Mouse (Mus musculus): ENCODE data around the gene Gm10799. TPM values are rescaled to one million over a fixed set of nuclear protein-coding genes. Genes with fewer than 3 reads are reported as not detected.

Gene Gm10799
- polyA plus RNA-seq, 1 experiment from 2014 or later, result not detected

DNA sequence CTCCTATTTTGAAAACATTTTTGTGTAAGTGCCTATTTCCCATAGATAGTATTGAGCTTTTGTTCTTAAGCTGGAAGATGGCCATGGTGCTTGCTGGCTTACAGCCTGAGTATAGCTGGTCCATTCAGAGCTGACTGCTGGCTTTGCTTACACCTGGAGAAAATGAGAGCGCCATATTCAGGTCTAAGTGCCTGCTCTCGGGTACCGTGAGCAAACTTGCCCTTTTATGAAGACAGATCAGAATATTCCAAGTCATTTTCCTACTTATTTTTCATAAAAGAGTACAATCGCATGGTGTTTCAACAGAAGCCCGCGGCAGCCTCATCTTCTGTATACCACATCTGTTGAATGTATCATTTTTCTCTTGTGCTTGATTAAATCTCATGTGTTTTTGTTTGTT lies 7.4 kb downstream of the Gm10799 start:
- Histone ChIP-seq H3K9me3 (no peaks in the 10 kb centered on the region), H3K27me3 (replicated peaks; ENCODE audit: low read depth, poor library complexity, severe bottlenecking) (no peaks in the 10 kb centered on the region), H3K4me1 (no peaks in the 10 kb centered on the region), H3K27ac (replicated peaks) (no peak overlapping the region), H3K36me3 (replicated peaks) (peaks cover 27% of the 10 kb centered on the region), H3K4me3 (no peak overlapping the region)
- 96% methylated on average over 6 of the region's 6 CpGs for WGBS
- DNase-seq (ENCODE audit: low spot score), result no peak

DNA sequence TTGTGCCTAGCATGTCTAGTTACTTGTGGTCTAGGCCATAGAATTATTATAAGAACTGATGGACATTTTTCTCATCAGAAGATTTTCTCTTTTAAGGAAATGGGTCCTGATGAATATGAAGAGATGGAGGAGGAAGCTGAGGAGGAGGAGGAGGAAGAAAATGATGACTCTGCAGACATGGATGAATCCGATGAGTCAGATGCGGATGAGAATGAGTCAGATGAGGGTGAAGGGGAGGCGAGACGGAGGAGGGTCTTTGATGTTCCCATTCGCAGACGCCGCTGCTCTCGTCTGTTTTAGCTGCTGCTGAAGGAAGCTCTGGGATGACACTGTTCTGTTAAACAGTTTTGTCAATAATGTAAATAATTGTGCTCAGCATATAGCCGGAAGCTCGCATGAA lies 8.6 kb downstream of the Gm10799 start:
- WGBS, result 59% methylated on average over 10 of the region's 10 CpGs
- Histone ChIP-seq H3K9me3 (no peaks in the 10 kb centered on the region), H3K36me3 (replicated peaks) (peaks cover 39% of the 10 kb centered on the region), H3K4me3 (no peak overlapping the region), H3K27me3 (replicated peaks; ENCODE audit: low read depth, poor library complexity, severe bottlenecking) (no peaks in the 10 kb centered on the region), H3K27ac (replicated peaks) (no peak overlapping the region), H3K4me1 (no peaks in the 10 kb centered on the region)
- no peak for DNase-seq (ENCODE audit: low spot score)

DNA sequence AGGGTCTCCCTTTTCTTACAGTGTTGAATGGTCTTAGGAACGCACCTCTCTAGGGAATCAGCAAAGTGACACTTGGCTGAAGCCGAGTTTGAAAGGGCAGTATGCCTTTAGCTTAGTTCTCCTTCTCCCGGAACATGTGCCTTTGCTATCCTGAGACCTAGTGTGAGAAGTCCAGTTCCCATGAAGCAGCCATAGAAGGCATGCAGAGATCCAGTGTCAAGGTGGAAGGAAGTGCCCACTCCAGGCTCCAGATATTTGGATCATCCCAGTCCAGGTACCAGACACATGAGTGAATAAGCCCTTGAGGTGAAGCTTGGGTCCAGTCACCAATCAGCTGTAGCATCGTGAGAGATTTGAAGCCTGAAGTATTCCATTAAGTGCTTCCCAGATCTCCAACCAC lies 9.4 kb downstream of the Gm10799 start:
- no peaks in the 10 kb centered on the region for H3K9me3 ChIP-seq
- WGBS, result 88% methylated on average over 4 of the region's 4 CpGs
- no peak overlapping the region for H3K4me3 ChIP-seq
- no peak for DNase-seq (ENCODE audit: low spot score)
- no peaks in the 10 kb centered on the region for H3K4me1 ChIP-seq
- H3K27ac ChIP-seq (replicated peaks), result no peak overlapping the region
- no peaks in the 10 kb centered on the region for H3K27me3 ChIP-seq (replicated peaks; ENCODE audit: low read depth, poor library complexity, severe bottlenecking)
- H3K36me3 ChIP-seq (replicated peaks), result peaks cover 48% of the 10 kb centered on the region

- WGBS, result 88% methylated on average over 1 of the region's 1 CpGs
- Histone ChIP-seq H3K9me3 (no peaks in the 10 kb centered on the region), H3K4me3 (no peak overlapping the region), H3K36me3 (replicated peaks) (peaks cover 53% of the 10 kb centered on the region), H3K4me1 (no peaks in the 10 kb centered on the region), H3K27me3 (replicated peaks; ENCODE audit: low read depth, poor library complexity, severe bottlenecking) (no peaks in the 10 kb centered on the region), H3K27ac (replicated peaks) (no peak overlapping the region)
- no peak for DNase-seq (ENCODE audit: low spot score)
These were observed 10.0 kb downstream of the Gm10799 start for GRCm38 (mm10) chr2:104058381-104058780.

DNA sequence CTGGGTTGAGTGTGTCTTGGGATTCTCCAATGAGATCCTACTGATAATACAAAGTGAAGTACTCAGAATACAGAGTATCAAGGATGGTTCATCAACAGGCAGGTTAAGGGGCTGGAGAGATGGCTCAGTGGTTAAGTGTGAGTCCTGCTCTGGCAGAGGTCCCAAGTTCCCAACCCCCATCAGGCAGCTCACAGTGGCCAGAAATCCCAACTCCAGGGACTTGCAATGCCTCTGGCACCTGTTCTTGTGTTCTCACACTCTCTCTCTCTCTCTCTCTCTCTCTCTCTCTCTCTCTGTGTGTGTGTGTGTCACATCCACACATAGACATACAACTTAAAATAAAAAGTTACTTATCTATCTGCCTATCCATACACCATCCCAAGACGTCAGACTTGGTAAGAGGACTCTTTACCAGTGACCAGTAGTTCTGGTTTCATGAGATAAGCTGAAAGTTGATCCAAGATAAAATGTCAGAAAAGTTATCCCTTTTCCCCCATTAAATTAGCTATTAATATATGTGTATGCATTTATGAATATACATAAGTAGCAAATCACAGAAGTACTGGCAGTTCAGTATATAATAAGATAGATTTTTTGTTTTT lies 23.8 kb downstream of the Gm10799 start:
- Histone ChIP-seq H3K27me3 (replicated peaks; ENCODE audit: low read depth, poor library complexity, severe bottlenecking) (no peaks in the 10 kb centered on the region), H3K27ac (replicated peaks) (no peak overlapping the region), H3K4me1 (peaks cover 8% of the 10 kb centered on the region), H3K36me3 (replicated peaks) (peaks cover 57% of the 10 kb centered on the region), H3K9me3 (no peaks in the 10 kb centered on the region), H3K4me3 (no peak overlapping the region)
- DNase-seq (ENCODE audit: low spot score), result no peak
- WGBS, result 76% methylated on average over 1 of the region's 1 CpGs

GRCm38 (mm10) chr2:104043624-104044478 lies 24.5 kb downstream of the Gm10799 start:
- H3K9me3 ChIP-seq, result no peaks in the 10 kb centered on the region
- peak overlapping the region; percentile 63; the same call in 1 of the 2 replicates for H3K27ac ChIP-seq (replicated peaks)
- H3K36me3 ChIP-seq (replicated peaks), result peaks cover 63% of the 10 kb centered on the region
- no peaks in the 10 kb centered on the region for H3K27me3 ChIP-seq (replicated peaks; ENCODE audit: low read depth, poor library complexity, severe bottlenecking)
- 40% methylated on average over 5 of the region's 5 CpGs for WGBS
- DNase-seq (ENCODE audit: low spot score), result peak; percentile 9
- peaks cover 8% of the 10 kb centered on the region for H3K4me1 ChIP-seq
- H3K4me3 ChIP-seq, result no peak overlapping the region

DNA sequence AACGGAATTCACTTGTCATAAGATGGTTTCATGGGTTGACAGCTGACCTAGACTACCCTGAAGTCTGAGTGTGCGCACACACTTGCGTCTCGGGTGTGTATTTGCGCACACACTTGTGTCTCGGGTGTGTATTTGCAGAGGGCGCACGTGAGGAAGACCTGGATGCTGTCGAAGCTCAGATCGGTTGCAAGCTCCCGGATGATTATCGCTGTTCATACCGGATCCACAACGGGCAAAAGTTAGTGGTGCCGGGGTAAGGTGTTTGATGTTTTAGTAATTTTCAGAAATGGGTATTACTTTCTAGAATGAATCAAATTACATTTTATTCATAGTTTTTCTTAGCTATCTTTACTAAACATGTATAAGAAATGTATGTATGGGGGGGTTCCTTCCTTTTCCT lies 25.6 kb downstream of the Gm10799 start:
- WGBS, result 94% methylated on average over 15 of the region's 15 CpGs
- no peaks in the 10 kb centered on the region for H3K9me3 ChIP-seq
- H3K4me1 ChIP-seq, result peaks cover 8% of the 10 kb centered on the region
- H3K4me3 ChIP-seq, result no peak overlapping the region
- peaks cover 60% of the 10 kb centered on the region for H3K36me3 ChIP-seq (replicated peaks)
- H3K27me3 ChIP-seq (replicated peaks; ENCODE audit: low read depth, poor library complexity, severe bottlenecking), result no peaks in the 10 kb centered on the region
- H3K27ac ChIP-seq (replicated peaks), result no peak overlapping the region
- no peak for DNase-seq (ENCODE audit: low spot score)

- Histone ChIP-seq H3K27ac (replicated peaks) (no peak overlapping the region), H3K9me3 (no peaks in the 10 kb centered on the region), H3K4me1 (peaks cover 8% of the 10 kb centered on the region), H3K36me3 (replicated peaks) (peaks cover 66% of the 10 kb centered on the region), H3K4me3 (no peak overlapping the region), H3K27me3 (replicated peaks; ENCODE audit: low read depth, poor library complexity, severe bottlenecking) (no peaks in the 10 kb centered on the region)
- no peak for DNase-seq (ENCODE audit: low spot score)
- 86% methylated on average over 5 of the region's 5 CpGs for WGBS
These were observed 26.7 kb downstream of the Gm10799 start for GRCm38 (mm10) chr2:104041632-104042031.

- no peak for DNase-seq (ENCODE audit: low spot score)
- Histone ChIP-seq H3K9me3 (no peaks in the 10 kb centered on the region), H3K4me3 (no peak overlapping the region), H3K4me1 (no peaks in the 10 kb centered on the region), H3K27ac (replicated peaks) (no peak overlapping the region), H3K27me3 (replicated peaks; ENCODE audit: low read depth, poor library complexity, severe bottlenecking) (no peaks in the 10 kb centered on the region), H3K36me3 (replicated peaks) (peaks cover 75% of the 10 kb centered on the region)
- WGBS, result 73% methylated on average over 2 of the region's 2 CpGs
These were observed 30.1 kb downstream of the Gm10799 start for GRCm38 (mm10) chr2:104038236-104038635.

- H3K27me3 ChIP-seq (replicated peaks; ENCODE audit: low read depth, poor library complexity, severe bottlenecking), result no peaks in the 10 kb centered on the region
- no peak overlapping the region for H3K27ac ChIP-seq (replicated peaks)
- H3K4me3 ChIP-seq, result no peak overlapping the region
- no peaks in the 10 kb centered on the region for H3K4me1 ChIP-seq
- 82% methylated on average over 3 of the region's 3 CpGs for WGBS
- no peak for DNase-seq (ENCODE audit: low spot score)
- H3K36me3 ChIP-seq (replicated peaks), result peaks cover 71% of the 10 kb centered on the region
- H3K9me3 ChIP-seq, result no peaks in the 10 kb centered on the region
These were observed 32.0 kb downstream of the Gm10799 start for GRCm38 (mm10) chr2:104036316-104036715.

GRCm38 (mm10) chr2:104035595-104035994 lies 32.8 kb downstream of the Gm10799 start:
- H3K9me3 ChIP-seq, result no peaks in the 10 kb centered on the region
- H3K27ac ChIP-seq (replicated peaks), result no peak overlapping the region
- no peak overlapping the region for H3K4me3 ChIP-seq
- no peaks in the 10 kb centered on the region for H3K4me1 ChIP-seq
- H3K36me3 ChIP-seq (replicated peaks), result peaks cover 68% of the 10 kb centered on the region
- no peak for DNase-seq (ENCODE audit: low spot score)
- H3K27me3 ChIP-seq (replicated peaks; ENCODE audit: low read depth, poor library complexity, severe bottlenecking), result no peaks in the 10 kb centered on the region
- 89% methylated on average over 6 of the region's 6 CpGs for WGBS

DNA sequence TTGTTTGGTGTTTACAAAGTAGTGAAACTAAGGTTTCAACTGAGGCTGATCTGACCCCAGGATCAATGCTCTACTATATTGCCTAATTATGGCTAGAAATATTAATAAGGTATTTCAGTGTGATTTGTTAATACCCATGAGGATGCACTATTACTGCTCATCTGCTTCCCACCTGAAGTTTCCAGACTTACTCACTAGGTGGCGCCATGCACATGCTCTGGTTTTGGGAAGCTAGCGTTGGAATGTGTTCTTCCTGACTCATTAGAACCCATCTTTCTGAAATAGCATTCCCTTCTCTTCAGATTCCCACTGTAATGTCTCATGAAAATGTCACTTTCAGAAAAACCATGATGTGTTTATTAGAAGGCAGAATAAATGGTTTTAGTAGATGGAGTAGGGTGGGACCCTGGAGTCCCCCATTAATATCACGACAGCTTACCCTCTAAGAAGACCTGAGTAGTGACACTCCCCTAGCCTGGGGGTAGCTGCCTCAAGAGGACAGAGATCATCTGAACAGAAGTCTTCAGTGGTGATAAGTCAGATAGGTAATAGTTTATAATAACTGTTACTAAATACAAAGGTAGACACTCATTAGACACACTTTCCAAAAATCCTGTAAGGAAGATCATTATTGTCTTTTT lies 33.4 kb downstream of the Gm10799 start:
- H3K4me3 ChIP-seq, result no peak overlapping the region
- H3K36me3 ChIP-seq (replicated peaks), result peaks cover 63% of the 10 kb centered on the region
- no peak overlapping the region for H3K27ac ChIP-seq (replicated peaks)
- WGBS, result 36% methylated on average over 3 of the region's 3 CpGs
- H3K9me3 ChIP-seq, result no peaks in the 10 kb centered on the region
- H3K27me3 ChIP-seq (replicated peaks; ENCODE audit: low read depth, poor library complexity, severe bottlenecking), result no peaks in the 10 kb centered on the region
- peaks cover 2% of the 10 kb centered on the region; the same call in 1 of the 2 replicates for H3K4me1 ChIP-seq
- DNase-seq (ENCODE audit: low spot score), result peak; percentile 67

DNA sequence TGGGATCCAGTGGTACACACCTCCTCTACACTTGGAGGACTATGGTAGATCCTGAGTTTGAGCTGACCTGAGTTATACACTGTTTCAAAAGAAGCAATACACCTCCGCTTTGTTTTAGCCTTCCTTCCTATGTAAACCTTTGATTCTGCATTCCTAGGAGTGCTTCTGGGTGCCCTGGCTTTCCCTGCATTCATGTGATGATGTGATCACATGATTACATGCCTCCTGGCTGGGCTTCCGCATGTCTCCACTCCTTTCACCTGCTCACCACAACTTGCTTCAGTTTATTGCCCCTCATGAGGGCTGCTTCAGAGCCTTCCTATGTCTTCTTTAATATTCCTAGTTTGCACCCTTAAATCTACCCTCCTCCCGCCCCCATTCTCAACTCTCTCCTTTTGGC lies 36.3 kb downstream of the Gm10799 start:
- no peaks in the 10 kb centered on the region for H3K9me3 ChIP-seq
- no peaks in the 10 kb centered on the region for H3K27me3 ChIP-seq (replicated peaks; ENCODE audit: low read depth, poor library complexity, severe bottlenecking)
- H3K4me1 ChIP-seq, result peaks cover 24% of the 10 kb centered on the region
- 91% methylated on average over 3 of the region's 3 CpGs for WGBS
- H3K36me3 ChIP-seq (replicated peaks), result peaks cover 39% of the 10 kb centered on the region
- DNase-seq (ENCODE audit: low spot score), result no peak
- no peak overlapping the region for H3K4me3 ChIP-seq
- no peak overlapping the region for H3K27ac ChIP-seq (replicated peaks)
